Mouse (Mus musculus) heart, postnatal 0 days (tissue): ENCODE measurements at regions not wholly inside any gene's neighbourhood (a gene's known extent, or its start where the extent isn't known, plus 50 kb on each side); places are given as distances from the start of the nearest gene placed in this dataset.

Source experiments
- ATAC-seq: fragments of 200-750 bp; cut with Nextera tagmentation; 2 replicates; pipeline ENCODE4 v1.8.0; 2017; ENCODE audit warnings: low read depth, moderate number of reproducible peaks, moderate library complexity; ENCODE audit not compliant: insufficient read depth
- DNase-seq: peaks from one replicate; pipeline ENCODE4 v3.0.0-alpha.2; 2016; ENCODE audit warnings: low spot score
- H3K27ac ChIP-seq: fragments of 300-500 bp; sonication (generic); 2 replicates; pipeline ENCODE4 v1.5.1; 2014; ENCODE audit warnings: low read depth, mild to moderate bottlenecking
- H3K27me3 ChIP-seq: fragments of 300-500 bp; sonication (generic); 2 replicates; pipeline ENCODE4 v1.6.1; 2014; ENCODE audit warnings: low read length, mixed read lengths; ENCODE audit not compliant: control insufficient read depth, insufficient read depth
- H3K36me3 ChIP-seq: fragments of 300-500 bp; sonication (generic); replicated peaks from 2 replicates; pipeline ENCODE4 v1.6.1; 2014; ENCODE audit warnings: low read length, mixed read lengths; ENCODE audit not compliant: control insufficient read depth, insufficient read depth
- H3K4me1 ChIP-seq: fragments of 300-500 bp; sonication (generic); 2 replicates; pipeline ENCODE4 v1.6.1; 2014; ENCODE audit warnings: antibody characterized with exemption; ENCODE audit not compliant: control insufficient read depth, insufficient read depth
- H3K4me2 ChIP-seq: fragments of 300-500 bp; sonication (generic); 2 replicates; pipeline ENCODE4 v1.6.1; 2014; ENCODE audit warnings: low read depth, mild to moderate bottlenecking, low read length, moderate library complexity
- H3K4me3 ChIP-seq: fragments of 300-500 bp; sonication (generic); 2 replicates; pipeline ENCODE4 v1.5.1; 2014; ENCODE audit warnings: low read depth, low read length
- H3K9ac ChIP-seq: fragments of 300-500 bp; sonication (generic); replicated peaks from 2 replicates; pipeline ENCODE4 v1.6.1; 2014; ENCODE audit warnings: low read depth, low read length, mixed read lengths
- H3K9me3 ChIP-seq: fragments of 300-500 bp; sonication (generic); replicated peaks from 2 replicates; pipeline ENCODE4 v1.6.1; 2016; ENCODE audit warnings: low read length; ENCODE audit not compliant: control insufficient read depth
- CTCF ChIP-seq: IDR thresholded peaks from 2 replicates; pipeline ENCODE4 v1.5.1; 2016; ENCODE audit warnings: antibody characterized with exemption, control low read depth, low read depth
- EP300 ChIP-seq: IDR thresholded peaks from 2 replicates; pipeline ENCODE4 v1.6.1; 2016; ENCODE audit warnings: antibody characterized with exemption, low read depth
- WGBS: fragments of 180-500 bp; shearing (Covaris S2); extraction: QIAGEN DNeasy Blood & Tissue Kit; methylation state at CpG from one replicate; pipeline ENCODE4 v1.1.7; 2014; 5-methylcytosine and 5-hydroxymethylcytosine counted together

DNA sequence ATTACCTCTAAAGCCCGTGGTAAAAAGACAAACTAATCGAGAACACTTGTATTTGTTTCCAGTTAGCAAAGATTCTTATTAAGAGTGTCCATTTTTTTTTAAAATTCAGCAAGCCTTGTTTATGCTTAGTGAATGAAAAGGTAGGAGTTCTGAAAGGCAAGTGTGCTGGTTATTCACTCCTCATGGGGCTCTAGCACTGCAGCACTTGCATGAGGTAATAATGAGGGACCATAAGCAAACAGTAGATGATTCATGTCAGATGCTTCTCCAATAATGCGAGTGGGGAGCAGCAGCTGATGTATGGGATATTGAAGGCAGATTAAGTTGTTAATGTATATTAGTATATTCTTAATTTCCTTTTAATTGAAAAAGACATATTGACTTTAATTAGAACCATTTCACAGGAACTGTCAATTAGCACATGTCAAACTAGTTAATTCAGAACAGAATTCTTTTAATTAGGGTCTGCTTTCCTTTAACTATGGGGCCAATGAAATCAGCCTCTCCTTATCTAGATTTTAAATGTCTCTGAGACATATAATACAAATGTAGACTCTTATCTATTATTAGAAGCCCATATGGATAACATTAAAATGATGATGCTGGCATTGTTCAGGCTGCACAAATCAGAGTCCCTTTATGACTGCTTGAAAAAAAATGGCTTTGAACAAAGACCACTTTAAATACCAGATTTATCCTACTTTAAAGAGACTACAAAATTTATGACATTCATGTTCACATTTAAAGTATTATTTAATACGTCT lies 125.1 kb upstream of the Nr2f1 start:
- TF ChIP-seq EP300 (no peak), CTCF (no peak)
- no peak overlapping the region for H3K4me2 ChIP-seq
- no peaks in the 10 kb centered on the region for H3K4me1 ChIP-seq
- no peaks in the 10 kb centered on the region for H3K9me3 ChIP-seq
- no peak overlapping the region for H3K9ac ChIP-seq
- ATAC-seq (no peak), DNase-seq (no peak)
- H3K36me3 ChIP-seq: no peaks in the 10 kb centered on the region
- H3K27ac ChIP-seq: no peak overlapping the region
- WGBS: 74% methylated on average over 4 of the region's 4 CpGs
- H3K4me3 ChIP-seq: no peak overlapping the region
- H3K27me3 ChIP-seq: no peaks in the 10 kb centered on the region

GRCm38 (mm10) chr13:78323183-78323582 lies 123.6 kb upstream of the Nr2f1 start:
- ATAC-seq (no peak), DNase-seq (no peak)
- no peak overlapping the region for H3K9ac ChIP-seq
- no peaks in the 10 kb centered on the region for H3K4me1 ChIP-seq
- H3K27me3 ChIP-seq: no peaks in the 10 kb centered on the region
- H3K36me3 ChIP-seq: no peaks in the 10 kb centered on the region
- TF ChIP-seq EP300 (no peak), CTCF (no peak)
- H3K9me3 ChIP-seq: no peaks in the 10 kb centered on the region
- no peak overlapping the region for H3K4me3 ChIP-seq
- H3K4me2 ChIP-seq: no peak overlapping the region
- WGBS: 50% methylated on average over 1 of the region's 1 CpGs
- no peak overlapping the region for H3K27ac ChIP-seq

GRCm38 (mm10) chr13:78318434-78318833 lies 118.9 kb upstream of the Nr2f1 start:
- 97% methylated on average over 2 of the region's 2 CpGs for WGBS
- no peaks in the 10 kb centered on the region for H3K4me1 ChIP-seq
- DNase-seq (no peak), ATAC-seq (no peak)
- H3K27ac ChIP-seq: no peak overlapping the region
- H3K27me3 ChIP-seq: no peaks in the 10 kb centered on the region
- H3K36me3 ChIP-seq: no peaks in the 10 kb centered on the region
- H3K9me3 ChIP-seq: no peaks in the 10 kb centered on the region
- no peak overlapping the region for H3K4me2 ChIP-seq
- TF ChIP-seq EP300: no peak
- no peak for TF ChIP-seq CTCF
- no peak overlapping the region for H3K9ac ChIP-seq
- H3K4me3 ChIP-seq: no peak overlapping the region

DNA sequence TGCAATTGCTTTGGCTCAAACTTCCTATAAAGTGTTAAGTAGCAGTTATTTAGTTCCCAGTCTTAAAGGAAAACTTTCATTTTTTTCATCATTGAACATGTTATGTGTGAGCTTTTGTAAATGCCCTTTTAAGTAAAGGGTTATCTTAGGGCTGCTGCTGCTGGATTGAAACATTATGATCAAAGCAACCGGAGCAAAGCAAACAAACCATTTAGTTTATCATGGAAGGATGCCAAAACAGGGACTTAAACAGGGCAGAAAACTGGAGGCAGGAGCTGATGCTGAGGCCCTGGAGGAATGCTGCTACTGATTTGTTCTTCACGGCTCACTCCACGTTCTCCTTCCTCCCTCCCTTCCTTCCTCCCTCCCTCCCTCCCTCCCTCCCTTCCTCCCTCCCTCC lies 111.3 kb upstream of the Nr2f1 start:
- Histone ChIP-seq H3K27me3 (no peaks in the 10 kb centered on the region), H3K36me3 (no peaks in the 10 kb centered on the region), H3K4me2 (no peak overlapping the region), H3K4me1 (no peaks in the 10 kb centered on the region), H3K9ac (no peak overlapping the region), H3K4me3 (no peak overlapping the region), H3K9me3 (no peaks in the 10 kb centered on the region), H3K27ac (no peak overlapping the region)
- 31% methylated on average over 3 of the region's 3 CpGs for WGBS
- no peak for DNase-seq
- ATAC-seq: no peak
- TF ChIP-seq CTCF: no peak
- TF ChIP-seq EP300: no peak
